Mouse (Mus musculus) cortical plate, adult 2 months (tissue): ENCODE data around the gene Pid1.

Experiments used
- CTCF ChIP-seq: fragments of 200-500 bp; IDR thresholded peaks from 2 replicates; pipeline ENCODE4 v1.5.1; 2011; ENCODE audit warnings: mild to moderate bottlenecking, control low read depth, low read length; ENCODE audit not compliant: insufficient read depth; ENCODE audit errors: extremely low read depth
- POLR2A ChIP-seq: fragments of 200-500 bp; IDR thresholded peaks from 2 replicates; pipeline ENCODE4 v1.6.1; 2011; ENCODE audit warnings: mild to moderate bottlenecking, low read length, control low read depth; ENCODE audit not compliant: insufficient read depth; ENCODE audit errors: extremely low read depth

GRCm38 (mm10) chr1:84278359-84279255, 85.4 kb downstream of the Pid1 start:
- TF ChIP-seq POLR2A (no peak), CTCF (no peak)
